Mouse (Mus musculus): ENCODE results near the gene Ebf1.

Ebf1 gene

DNA sequence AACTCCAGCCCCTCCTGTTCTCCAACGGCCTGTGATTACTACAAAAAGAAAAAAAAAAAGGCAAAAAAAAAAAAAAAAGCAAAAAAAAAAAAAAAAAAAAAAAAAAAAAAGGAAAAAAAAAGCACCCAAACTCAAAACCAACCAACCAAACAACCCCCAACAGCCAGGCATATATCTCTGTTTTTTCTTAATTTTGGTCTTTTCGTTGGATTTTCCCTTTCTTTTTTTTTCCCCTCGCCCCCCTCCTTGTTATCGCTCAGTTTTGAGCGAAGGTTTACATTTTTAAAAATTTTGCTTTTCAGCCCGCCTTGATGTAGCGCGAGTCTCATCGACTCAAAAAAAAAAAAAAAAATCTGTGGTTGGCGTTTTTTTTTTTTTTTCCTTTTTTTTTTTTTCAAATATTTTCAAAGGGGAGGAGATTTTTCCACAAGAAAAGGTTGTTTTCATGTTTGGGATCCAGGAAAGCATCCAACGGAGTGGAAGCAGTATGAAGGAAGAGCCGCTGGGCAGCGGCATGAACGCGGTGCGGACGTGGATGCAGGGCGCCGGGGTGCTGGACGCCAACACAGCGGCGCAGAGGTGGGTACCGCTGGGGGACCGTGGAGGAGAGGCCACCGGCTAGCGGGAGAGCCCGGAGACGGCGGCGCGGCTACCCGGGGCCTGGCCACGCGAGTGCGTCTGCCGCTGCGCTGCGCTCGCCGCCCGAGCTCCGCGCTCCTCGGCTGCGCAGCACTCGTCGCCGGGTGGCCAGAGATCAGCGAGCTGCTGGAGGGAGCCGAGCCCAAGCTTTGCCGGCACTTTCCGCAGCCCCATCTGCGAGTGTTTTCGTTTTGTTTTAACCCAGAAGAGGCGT is 843 bp downstream of the Ebf1 start:
- in situ Hi-C loops (cut with MboI): loop anchor here (10.0 kb wide), 1 partner anchor 917 kb away; no protein-coding TSS in a partner anchor

DNA sequence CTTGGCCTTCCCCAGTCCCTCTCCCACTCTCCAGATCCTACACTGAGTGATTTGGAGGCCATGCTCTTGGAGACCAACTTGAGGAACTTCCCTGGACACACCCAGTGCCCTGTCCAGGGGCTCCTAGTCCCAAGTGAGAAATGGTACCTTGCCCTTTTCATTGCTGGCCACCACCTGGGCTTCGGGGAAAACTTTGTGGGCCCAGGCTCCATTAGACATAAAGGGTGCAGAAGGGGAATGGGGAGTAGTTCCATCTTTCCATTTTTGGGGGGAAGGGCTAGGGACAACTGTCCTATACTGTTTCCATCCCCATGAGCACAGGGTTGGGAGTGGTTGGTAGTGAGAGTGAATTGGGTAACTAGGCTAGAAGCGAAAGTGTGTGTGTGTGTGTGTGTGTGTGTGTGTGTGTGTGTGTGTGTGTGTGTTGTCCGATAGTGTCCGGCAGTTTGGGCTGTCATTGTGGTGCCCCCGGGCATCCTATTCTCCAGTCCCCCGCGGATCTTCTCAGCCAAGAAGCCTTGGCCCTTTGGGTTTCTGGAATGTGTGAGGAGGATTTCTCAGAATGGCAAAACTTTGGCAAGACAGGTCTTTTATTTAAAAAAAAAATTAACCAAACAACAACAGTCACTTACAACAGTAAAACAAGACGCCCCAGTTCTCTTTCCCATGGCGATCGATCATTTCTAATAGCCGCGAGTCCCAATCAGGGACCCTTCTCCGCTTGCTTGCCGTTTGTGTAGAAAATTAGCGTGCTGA is 2.2 kb downstream of the Ebf1 start:
- in situ Hi-C loops (cut with MboI): loop anchor here (10.0 kb wide), 1 partner anchor 915 kb away; no protein-coding TSS in a partner anchor

DNA sequence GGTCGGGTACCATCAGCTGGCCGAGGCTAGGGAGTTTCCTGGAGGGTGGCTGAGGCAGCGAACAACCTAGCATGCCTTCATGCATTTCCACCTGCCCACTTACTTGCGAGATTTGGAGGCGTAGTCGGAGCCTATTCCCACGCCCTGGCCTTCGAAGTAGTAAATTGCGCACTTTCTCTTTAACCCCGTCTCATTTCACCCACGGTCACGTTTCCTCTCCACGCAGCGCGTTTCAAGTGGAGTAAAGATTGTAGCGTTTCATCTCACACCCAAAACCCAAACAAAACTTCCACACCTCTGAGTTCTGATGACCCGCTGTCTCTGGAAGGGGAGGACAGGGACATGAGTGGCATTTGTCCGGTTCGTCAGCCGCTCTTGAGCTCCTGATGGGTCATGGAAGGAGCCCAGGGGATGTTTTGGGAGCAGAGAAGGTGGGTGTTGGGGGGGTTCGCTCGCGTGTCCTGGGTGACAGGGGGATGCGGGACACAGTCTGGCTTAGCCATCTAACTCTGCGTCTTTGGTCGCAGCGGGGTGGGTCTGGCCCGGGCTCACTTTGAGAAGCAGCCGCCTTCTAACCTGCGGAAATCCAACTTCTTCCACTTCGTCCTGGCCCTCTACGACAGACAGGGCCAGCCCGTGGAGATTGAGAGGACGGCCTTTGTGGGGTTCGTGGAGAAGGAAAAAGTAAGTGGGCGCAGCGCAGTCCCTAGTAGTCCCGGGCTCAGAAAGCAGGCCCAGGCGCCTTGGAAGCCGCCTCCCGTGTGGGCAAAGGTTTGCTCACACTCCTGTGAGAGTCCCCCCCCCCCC is 3.0 kb downstream of the Ebf1 start:
- in situ Hi-C loops (cut with MboI): loop anchor here (10.0 kb wide), 1 partner anchor 915 kb away; no protein-coding TSS in a partner anchor

DNA sequence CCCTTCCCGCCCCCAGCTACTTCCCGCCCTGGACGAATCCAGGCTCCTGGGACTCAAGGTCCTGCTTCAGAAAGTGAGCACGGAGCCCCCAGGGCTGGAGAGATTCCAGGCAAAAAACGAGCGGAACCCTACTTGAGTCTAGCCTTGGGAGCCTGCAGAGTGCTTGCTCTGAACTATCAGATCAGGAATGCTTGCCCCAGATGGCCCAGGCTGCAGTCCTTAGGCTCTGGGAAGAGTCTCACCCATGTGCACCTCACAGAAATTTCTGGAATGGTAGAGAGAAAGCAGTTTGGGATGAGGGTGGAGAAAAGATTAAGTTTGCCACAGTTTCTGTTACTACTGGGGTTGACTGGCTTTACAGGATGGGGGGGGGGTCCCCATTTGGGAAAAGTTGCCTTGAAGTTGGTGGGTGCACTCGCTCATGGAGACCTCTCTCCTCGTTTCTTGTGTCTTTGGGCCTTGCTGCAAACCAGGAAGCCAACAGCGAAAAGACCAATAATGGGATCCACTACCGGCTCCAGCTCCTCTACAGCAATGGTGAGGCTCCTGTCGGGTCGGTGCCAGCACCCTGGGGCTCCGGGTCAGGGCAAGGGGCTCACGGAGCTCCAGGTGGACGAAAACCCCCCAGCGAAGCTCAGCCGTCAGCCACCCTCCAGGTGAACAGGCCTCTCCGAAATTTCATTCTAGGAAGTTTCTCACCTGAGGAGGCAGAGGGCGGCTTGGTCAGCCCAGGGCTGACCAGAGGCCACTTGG is 3.8 kb downstream of the Ebf1 start:
- in situ Hi-C loops (cut with MboI): no loop called here

DNA sequence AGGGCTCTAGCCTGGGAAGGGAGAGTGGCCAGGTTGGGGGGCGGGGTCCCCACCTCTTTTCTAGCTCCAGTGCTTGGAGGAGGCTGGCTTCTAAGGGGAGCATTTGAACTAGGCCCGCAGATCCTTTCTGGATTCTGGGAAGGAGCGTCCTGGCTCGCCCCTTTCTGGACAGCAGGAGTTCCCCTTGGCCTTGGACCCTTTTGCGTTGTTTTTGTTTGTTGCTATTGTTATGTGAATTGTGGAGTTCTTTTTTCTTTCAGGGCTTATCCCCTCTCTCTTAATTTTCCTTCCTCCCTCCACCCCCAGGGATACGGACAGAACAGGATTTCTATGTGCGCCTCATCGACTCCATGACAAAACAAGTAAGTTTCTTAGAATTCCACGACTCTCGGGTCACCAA is 4.5 kb downstream of the Ebf1 start:
- in situ Hi-C loops (cut with MboI): no loop called here

DNA sequence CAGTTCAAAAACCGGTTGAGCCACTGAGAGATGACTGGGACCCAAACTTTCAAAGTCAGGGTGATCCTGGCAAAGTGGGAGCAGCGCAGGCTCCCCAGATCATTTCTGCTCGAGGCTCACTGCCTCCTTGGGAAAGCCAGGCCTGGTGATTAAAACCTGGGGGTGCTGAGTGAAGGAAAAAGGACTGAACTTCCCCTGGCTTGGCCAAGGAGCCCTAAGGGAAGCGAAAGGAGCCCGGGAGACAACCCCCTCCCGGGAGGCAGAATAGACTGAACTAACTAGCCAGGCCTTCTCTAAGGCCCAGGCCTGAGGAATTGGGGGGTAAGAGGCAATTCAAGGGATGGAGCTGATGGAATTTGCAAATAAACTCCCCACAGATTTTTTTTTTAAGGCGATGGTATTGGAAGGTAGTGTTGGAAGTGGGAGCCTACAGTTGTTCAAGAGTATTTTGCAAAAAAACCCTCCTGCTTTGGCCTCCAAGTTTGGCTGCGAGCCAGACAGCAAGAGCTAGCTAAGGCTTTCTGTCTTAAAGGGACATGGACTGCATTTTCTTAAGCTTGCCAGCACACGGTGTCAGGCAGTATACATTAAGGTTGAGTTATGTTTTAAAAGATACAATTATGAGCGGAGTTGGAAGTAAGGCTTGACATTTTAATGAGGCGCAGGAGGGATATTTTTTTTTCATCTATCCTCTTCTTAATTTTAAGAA is 5.1 kb downstream of the Ebf1 start:
- in situ Hi-C loops (cut with MboI): no loop called here

DNA sequence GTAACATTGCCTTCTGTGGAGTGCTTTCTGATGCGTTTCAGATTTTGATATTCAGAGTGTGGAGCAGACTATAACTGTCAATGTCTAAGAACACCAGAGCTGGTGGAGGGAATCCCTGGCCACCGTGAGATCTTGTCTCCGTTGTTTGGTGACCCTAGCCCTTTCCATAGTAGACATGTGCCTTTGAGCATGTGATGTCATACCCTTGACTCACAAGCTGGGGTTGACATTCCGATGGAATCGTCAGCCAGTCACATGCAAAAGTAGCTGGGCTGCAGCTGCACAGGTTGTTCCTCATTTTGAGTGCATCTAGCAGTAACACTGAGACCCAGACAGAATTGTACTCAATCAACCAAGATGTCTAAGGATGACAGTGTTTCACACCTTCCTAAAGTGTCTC is 7.4 kb downstream of the Ebf1 start:
- in situ Hi-C loops (cut with MboI): no loop called here

DNA sequence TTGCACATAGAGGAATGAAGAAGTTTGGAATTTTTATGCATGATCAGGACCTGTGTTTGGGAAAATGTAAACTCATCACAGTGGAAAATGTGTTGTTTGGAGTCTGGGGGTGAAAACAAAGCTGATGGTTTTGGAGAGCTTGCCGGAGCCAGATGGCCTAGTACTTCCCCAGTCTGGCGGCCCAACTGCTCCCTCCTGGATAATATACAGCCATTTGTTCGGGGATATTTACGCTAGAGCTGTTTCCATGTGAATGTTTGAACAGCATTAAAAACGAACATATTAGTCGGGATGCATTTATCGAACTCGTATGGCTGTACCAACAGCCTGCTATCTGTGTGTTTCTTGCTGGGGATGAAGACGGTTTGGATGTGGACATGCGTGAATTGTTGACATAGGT is 8.9 kb downstream of the Ebf1 start:
- in situ Hi-C loops (cut with MboI): no loop called here

DNA sequence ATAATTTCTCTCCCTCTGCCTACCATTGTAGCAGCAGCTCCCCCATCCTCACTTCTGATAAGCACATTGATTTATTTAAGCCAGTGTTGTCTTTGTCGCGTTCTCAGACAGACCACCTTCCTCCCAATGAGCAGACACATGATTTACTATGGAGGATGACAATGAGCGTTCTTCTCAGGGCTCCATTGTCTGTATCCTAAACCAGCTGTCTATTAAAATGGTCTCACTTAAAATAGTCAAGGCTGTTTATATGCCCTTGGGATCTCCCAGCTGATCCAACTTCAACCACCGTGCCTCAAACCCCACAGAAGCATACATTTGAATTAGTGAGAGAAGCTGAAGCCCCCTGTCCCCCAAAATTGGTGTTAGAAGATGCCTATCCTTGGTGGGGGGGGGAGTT is 11.3 kb downstream of the Ebf1 start:
- in situ Hi-C loops (cut with MboI): no loop called here

DNA sequence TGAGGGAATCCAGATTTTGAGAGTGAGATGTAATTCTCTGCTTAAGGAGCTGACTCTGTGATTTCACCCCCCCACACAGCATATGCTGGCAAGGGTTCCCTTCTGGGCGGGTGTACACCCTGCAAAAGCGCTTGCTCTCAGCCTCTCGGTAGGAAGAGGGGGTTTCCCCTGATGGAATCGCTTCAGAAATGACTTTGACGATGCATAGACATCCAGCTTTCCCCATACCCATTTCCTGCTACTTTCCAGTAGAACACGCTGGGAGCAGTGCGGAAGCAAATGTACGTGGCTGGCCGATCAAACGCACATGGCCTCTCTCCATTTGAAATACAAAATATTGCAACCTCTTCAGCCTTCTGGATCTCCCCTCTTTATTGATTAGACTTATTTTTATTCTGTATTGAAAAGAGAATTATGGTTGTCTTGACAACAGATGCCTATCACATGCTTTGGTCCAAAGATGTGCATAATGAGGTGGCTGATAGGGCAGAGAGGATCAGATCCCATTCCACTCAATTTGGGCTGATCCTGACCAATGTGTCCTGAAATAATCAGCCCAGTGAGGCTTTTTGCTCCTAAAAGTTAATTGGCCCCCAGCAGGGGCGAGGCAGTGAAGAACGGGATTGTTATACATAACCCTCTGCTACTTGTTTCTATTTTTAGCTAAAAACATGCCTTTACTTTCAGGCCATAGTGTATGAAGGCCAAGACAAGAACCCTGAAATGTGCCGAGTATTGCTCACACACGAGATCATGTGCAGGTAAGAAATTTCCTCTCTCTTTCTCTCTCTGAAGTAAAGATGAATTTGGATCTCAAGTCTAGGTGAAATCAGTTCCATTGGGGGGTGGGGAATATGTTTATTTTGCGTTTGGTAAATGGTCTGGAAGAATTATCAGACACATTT is 15.2 kb downstream of the Ebf1 start:
- in situ Hi-C loops (cut with MboI): no loop called here

DNA sequence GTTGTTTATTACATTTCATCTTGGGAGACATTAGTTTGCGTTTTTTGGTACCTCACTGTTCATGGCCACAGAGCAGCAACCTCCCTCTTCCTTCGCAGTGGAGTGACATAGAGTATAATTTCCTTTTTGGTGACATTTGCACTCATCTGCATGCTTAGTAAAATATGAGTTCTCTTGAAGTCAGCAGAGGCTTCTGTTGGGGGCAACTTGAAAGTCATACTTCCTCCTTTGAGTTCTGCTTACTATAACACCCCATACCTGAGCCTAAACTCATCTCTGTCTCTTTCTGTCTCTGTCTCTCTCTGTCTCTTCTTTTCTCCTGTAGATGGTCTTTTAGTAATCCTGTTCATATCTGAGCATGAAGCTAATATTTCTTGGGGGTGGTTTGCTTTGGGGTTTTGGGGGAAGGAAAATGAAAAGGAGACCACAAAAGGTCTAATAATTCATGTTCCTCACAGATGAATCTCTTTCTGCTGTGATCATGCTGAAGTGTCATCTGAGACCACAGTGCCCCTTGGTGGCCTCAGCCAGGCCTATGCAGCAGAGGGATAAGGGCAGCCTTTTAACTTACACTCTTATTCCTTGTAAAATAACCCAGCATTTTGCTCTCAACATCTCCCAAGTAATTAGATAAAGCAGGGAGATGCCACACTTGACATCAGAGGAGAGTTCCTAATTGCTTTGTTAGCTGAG is 16.0 kb downstream of the Ebf1 start:
- in situ Hi-C loops (cut with MboI): no loop called here

DNA sequence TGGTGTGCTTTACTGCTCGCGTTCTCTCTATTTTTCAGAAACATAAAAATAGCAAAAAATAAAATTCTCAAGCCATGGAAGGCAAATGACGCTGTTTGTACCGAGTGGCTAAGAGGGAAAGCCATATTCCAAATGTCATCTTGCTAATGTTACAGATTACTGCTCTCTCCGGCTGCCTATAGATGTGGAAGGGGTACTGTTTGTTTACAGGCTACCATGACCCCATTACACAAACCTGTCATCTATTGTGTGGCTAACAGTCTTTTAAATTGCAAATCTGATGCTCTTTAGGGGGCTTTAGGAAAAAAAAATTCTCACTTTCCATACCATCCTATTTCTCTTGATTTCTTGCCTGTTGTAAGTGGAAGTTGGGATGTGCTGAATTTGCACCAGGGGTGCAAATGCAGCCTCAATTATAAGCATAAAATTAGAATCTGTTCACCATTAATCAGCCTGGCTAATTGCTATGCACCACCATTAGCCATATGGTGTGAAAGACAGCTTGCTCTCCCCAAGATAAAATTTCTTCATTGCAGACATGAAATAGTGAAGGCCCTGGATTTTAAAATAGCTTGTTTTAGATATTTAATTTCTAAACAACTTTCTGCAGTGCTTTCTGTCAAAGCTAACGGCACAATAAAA is 17.6 kb downstream of the Ebf1 start:
- in situ Hi-C loops (cut with MboI): no loop called here

DNA sequence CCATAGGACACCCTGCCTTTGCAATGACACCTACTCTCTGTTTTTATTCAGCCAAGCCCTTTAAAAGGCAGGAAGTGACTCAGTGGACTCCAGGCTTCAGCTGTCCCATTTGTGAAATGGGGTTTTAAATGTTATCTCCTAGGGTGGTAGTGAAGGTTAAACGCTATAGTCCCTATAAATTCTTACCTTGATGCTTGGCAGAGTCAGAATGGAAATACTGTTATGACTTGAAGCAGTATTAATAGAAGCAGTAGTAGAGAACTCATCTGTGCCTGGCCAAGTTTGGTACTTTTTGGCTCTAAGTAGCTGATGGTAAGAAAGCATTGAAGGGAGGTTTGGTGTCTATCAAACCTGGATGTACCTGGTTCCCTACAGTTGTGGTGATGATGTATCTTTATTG is 19.1 kb downstream of the Ebf1 start:
- in situ Hi-C loops (cut with MboI): no loop called here

DNA sequence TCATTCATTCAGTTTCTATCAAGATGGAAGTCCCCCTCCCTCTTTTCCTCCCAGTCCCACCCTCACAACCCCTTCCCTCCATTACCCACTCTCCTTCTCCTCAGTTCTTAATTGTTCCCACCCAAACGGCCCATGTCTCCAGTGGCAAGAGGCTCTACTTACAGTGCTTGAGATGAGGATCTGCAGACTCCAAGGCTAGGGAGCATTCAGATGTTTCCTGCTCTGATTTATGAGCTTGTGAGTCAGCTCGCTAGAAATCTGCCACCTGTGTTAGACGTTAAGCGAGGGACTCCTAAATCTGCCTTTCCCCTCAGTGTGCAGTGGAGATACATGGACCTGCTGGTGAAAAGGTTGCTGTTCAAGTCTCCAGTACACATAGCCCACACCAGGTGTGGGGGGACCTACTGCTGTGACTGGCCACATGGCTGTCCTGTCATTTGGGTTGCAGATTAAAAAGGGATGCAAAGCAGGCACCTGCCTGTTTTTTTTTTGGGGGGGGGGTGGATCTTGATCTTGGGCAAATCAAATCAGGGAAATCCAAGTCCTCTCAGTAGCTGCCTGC is 21.2 kb downstream of the Ebf1 start:
- in situ Hi-C loops (cut with MboI): no loop called here

DNA sequence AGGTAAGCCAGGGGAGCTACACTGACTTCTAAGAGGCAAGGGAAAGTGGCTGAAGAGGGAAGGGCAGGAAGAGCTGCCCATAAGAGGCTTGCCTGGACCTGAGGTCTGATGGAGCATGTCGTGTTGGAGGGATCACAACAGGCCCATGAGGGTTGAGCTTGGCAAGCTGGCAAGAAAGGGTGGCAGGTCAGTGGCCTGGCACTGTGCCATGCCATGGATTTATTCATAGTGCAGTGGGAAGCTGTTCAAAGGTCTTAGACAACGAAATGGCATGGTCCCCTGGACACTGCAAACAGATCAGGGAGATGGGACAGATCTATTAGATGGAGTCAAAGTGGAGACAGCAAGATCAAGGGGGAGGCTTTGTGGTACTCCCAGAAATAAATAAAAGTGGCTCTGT is 24.4 kb downstream of the Ebf1 start:
- in situ Hi-C loops (cut with MboI): no loop called here

DNA sequence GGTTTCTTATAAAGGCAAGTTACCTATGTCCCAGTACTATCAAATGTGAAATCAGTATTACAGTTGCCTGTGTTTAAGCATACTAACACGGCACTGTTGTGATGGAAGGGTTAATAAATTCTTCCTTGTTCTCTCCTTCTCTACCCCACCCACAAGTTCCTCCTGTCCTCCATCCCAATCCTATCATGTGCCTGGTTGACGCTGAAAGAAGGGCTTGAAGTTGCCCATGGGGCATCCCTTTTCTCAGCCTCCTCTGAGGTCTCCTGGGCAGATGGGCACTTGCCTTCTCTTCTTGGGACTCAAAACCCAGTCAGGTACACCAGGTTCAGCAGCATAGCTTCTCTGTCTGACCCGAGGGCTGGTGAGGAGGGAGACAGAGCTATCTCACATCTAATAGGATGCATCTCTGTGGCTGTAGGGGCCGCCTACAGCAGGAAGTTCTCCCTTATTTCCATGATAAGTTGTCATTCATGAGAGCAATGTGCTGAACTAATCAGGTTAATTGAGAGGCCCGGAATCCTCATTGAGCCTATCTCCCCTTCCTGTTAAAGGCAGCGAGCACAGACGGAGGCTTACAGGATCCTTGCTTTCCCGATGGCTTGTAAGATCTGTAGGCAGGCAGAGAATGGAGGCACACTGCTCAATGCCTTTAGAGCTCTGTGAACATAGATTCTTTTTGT is 37.4 kb downstream of the Ebf1 start:
- in situ Hi-C loops (cut with MboI): no loop called here

DNA sequence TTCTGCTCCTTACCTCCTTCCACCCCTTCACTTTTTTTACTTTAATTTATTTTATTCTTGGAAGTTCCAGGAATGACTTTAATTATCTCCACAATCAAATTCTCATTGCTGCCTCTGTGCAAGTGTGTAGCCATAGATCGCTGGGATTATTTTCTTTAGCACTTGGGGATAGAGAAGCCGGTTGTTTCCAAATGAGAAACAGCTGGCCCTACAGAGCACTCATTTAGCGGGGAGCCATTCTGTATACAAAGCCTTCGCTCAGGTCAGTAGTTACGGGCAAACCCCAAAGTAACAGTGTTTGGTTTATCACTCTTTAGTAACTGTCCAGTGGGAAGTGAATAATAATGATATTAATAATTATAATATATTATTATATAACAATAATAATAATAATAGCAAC is 38.4 kb downstream of the Ebf1 start:
- in situ Hi-C loops (cut with MboI): no loop called here

DNA sequence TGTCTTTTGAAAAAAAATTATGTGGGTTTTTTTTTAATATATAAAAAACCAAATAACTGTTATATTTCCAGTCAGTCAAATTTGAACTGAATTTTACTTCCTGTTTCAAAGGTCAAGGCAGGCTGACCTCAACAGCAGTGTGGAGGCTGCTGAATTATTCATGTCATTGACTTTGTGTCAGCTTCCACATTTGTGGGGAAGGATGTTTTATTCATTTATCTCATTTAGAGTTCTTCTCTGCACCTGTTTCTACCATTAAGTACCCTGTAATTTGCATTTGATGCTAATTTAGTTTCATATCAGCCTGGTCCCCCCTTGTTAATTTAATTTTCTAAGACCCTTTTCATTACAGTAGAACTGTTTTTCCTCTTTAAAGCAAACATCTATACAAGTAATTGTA is 39.8 kb downstream of the Ebf1 start:
- in situ Hi-C loops (cut with MboI): no loop called here

Data from mature B cell (primary cell).